Mouse (Mus musculus) olfactory bulb, adult 2 months (tissue): ENCODE data around the gene AL731706.1.

ENCODE experiments used
- CTCF ChIP-seq: fragments of 200-500 bp; IDR thresholded peaks from 2 replicates; pipeline ENCODE4 v1.5.1; 2012; ENCODE audit warnings: low read depth, mild to moderate bottlenecking, low read length, moderate library complexity; ENCODE audit not compliant: insufficient read depth
- POLR2A ChIP-seq: fragments of 200-500 bp; IDR thresholded peaks from 2 replicates; pipeline ENCODE4 v1.6.1; 2012; ENCODE audit warnings: mild to moderate bottlenecking, low read depth, low read length, moderate library complexity; ENCODE audit not compliant: insufficient read depth

- TF ChIP-seq CTCF (no peak), POLR2A (no peak)
Measured at GRCm38 (mm10) chr2:136832936-136833335, 58.3 kb downstream of the AL731706.1 start.
